Mouse (Mus musculus) mammary gland, adult 2 months (tissue): ENCODE data around the gene Nelfe. TPM values are rescaled to one million over a fixed set of nuclear protein-coding genes. Genes with fewer than 3 reads are reported as not detected.

Experiments
- polyA plus RNA-seq: library from polyadenylated mRNA; depleted of rRNA; stranded (reverse); fragments of >200 nt; gene quantifications from 2 replicates; pipeline ENCODE4 v1.2.3, GENCODE M21; 2012; ENCODE audit warnings: low replicate concordance; rRNA removed

Gene Nelfe
- 18.7 and 20.6 TPM in 2 replicates for polyA plus RNA-seq

GRCm38 (mm10) chr17:34849722-34850516 is at the start of gene Nelfe, which contains the start of gene Skiv2l:
Gene Nelfe, plus strand, starts transcription at chr17:34850391.
Gene Skiv2l, minus strand, starts transcription at chr17:34850210.

DNA sequence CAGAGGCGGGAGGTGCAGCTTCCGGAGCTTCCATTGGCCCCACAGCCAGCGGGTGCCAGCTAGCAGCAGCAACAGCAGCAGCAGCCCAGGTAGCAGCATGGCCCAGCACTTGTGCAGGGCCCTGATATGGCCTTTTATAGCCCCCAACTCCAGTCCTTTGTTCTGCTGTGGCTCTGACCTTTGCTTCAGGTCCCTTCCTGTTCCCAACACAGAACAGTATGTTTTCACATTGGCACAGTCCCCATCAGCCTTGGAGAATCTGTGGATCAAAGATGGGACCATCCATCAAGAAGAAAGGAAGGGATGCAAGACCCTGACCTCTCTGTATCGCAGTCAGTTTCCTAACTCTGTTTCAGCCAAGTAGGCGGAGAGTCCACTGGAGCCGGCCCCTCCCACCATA is 45.9 kb upstream of the Nelfe start, which contains the start of gene Cyp21a1:
Gene Cyp21a1 (minus strand): TSS at position 261 of the 400 bp plus-strand sequence.

DNA sequence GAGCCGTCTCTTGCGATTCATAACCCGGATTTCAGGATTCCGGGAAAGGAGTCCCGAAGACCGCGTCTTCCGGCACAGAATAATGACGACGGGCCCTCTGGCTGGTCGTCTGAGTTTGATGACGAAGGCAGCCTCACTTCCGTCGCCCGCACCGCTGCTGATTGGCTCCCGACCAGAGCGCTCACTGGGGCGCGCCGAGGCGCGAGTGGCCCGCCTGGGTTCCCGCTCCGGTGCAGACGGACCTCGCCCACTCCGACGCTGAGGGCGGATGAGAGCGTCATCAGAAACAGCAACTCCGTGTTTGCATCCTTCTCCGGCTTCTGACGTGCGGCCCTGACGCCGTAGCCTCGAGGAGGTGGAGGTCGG is 13.4 kb upstream of the Nelfe start, which contains the start of the genes Stk19 and Dxo:
Gene Stk19 (minus strand): TSS at position 90 of the 366 bp plus-strand sequence.
Gene Dxo (plus strand): TSS at position 164 of the 366 bp plus-strand sequence.

DNA sequence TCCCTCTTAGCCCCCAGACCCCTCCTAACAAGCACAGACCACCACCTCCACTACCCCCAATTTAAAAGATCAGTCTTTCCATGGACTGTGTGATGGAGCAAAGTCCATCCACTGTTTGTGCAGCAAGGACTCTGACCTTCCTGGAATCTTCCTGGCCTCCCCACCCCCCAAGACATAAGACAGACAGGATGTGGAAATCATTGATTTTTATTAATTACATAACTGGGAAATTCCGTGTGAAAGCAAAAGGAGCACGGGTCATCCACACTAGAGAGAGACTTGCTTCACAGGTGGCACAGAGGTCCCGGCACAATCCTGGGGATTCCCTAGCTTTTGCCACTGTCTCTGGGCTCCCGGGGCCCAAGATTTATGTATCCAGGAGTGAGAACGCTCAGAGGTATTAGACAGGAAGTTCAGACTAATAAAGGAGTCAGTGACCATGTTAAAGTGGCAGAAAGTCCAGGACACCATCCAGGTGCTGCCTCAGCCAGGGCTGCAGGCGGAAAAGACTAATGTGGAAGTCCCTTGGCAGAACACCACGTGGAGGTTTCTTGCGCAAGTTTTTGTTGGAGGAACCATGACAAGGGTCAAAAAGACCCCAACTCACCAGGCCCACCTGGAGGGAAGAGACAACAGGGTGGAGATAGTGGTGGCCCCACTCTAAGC is 12.4 kb downstream of the Nelfe start, which contains the start of gene Cfb:
Gene Cfb (minus strand): TSS at position 103 of the 666 bp plus-strand sequence.

GRCm38 (mm10) chr17:34879336-34879879 is 29.2 kb downstream of the Nelfe start, which contains the start of gene Zbtb12:
Gene Zbtb12, plus strand, starts transcription at chr17:34879483.

DNA sequence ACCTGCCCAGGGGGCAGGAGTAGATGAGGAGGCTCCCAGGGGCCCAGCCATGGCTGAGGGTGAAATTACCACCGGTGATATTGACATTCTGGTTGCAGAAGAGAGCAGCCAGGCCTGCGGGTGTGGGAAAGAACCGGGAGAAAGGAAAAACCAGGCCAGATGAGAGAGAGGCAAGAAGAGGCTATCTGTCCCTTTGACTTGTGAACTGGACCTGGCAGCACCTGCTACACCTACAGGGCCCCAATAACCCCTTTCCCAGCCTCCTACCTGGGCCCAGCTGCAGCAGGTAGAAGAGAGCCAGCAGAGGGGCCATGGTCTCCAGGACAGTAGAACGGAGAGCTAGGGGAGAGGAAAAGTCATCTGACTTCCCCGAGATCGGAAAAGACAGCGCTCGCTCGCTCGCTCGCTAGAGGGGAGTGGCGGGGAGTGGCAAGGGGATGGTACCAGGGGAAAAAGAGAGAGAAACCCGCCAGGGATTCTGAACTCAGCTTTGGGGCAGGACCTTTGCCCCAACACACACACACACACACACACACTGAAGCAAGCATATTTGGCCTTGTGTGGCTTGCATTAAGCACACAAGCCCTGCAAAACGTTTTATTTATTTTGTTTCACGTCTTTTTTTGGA is 31.6 kb downstream of the Nelfe start, which contains the start of gene Gm20547:
Gene Gm20547 (minus strand): TSS at position 360 of the 628 bp plus-strand sequence.

DNA sequence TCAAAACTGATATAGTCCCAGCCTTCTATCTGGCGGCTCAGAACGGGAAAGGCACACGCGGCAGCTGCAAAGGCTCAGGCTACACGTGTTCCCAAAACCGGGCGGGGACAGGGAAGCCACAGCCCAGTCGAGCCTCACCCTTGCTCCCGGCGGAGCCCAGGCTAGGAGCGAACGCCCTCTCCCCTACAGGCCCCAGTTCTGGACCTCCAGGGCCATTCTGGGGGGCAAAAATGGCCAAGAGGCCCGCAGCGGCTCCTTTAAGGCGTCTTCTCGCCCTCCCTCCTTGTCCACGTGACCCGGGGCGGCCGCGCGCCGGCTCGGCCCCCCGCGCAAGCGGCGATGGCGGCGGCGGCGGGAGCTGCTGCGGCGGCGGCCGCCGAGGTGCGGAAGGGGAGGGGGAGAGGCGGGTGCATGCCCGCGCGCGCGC is 48.0 kb downstream of the Nelfe start, which contains the start of the genes C2 and Ehmt2:
Gene C2 (minus strand): TSS at position 106 of the 427 bp plus-strand sequence.
Gene Ehmt2 (plus strand): TSS at position 310 of the 427 bp plus-strand sequence.

Other genes starting within 250 kb of the Nelfe start
- gene Rnf5, start 246.7 kb upstream of the Nelfe start, polyA plus RNA-seq = 70.5 and 113 TPM in 2 replicates
- gene Agpat1, start 246.1 kb upstream of the Nelfe start, polyA plus RNA-seq = 298 and 323 TPM in 2 replicates
- gene Egfl8, start 234.4 kb upstream of the Nelfe start, polyA plus RNA-seq = 5.0 and 5.6 TPM in 2 replicates
- gene Ppt2, start 221.9 kb upstream of the Nelfe start, polyA plus RNA-seq = 45.7 and 50.6 TPM in 2 replicates
- 16.4 and 33.2 TPM in 2 replicates for gene Prrt1, start 220.9 kb upstream of the Nelfe start, polyA plus RNA-seq
- 4.5 and 7.3 TPM in 2 replicates for gene Fkbpl, start 205.6 kb upstream of the Nelfe start, polyA plus RNA-seq
- 70.2 and 126 TPM in 2 replicates for gene Atf6b, start 203.2 kb upstream of the Nelfe start, polyA plus RNA-seq
- gene Tnxb, start 179.9 kb upstream of the Nelfe start, polyA plus RNA-seq = 74.4 and 107 TPM in 2 replicates
- 184 and 192 TPM in 2 replicates for gene C4b, start 106.5 kb upstream of the Nelfe start, polyA plus RNA-seq
- 0.11 and 0.60 TPM in 2 replicates for gene Cyp21a1, start 45.8 kb upstream of the Nelfe start, polyA plus RNA-seq
- gene Stk19, start 13.4 kb upstream of the Nelfe start, polyA plus RNA-seq = 48.6 and 50.3 TPM in 2 replicates
- gene Dxo, start 13.4 kb upstream of the Nelfe start, polyA plus RNA-seq = 72.8 and 80.9 TPM in 2 replicates
- 77.4 and 105 TPM in 2 replicates for gene Skiv2l, start 181 bp upstream of the Nelfe start, polyA plus RNA-seq
- 70.0 and 71.7 TPM in 2 replicates for gene Cfb, start 12.1 kb downstream of the Nelfe start, polyA plus RNA-seq
- 13.1 and 14.3 TPM in 2 replicates for gene Zbtb12, start 29.1 kb downstream of the Nelfe start, polyA plus RNA-seq
- gene Gm20547, start 31.7 kb downstream of the Nelfe start, polyA plus RNA-seq = 0.06 and 0.07 TPM in 2 replicates
- 46.9 and 64.7 TPM in 2 replicates for gene C2, start 47.9 kb downstream of the Nelfe start, polyA plus RNA-seq
- gene Ehmt2, start 48.1 kb downstream of the Nelfe start, polyA plus RNA-seq = 189 and 339 TPM in 2 replicates
- 7.4 and 9.2 TPM in 2 replicates for gene Slc44a4, start 64.1 kb downstream of the Nelfe start, polyA plus RNA-seq
- gene Neu1, start 80.9 kb downstream of the Nelfe start, polyA plus RNA-seq = 48.4 and 54.9 TPM in 2 replicates
- gene Hspa1b, start 108.8 kb downstream of the Nelfe start, polyA plus RNA-seq = 43.1 and 146 TPM in 2 replicates
- gene Gm20481, start 119.5 kb downstream of the Nelfe start, polyA plus RNA-seq = 0.30 TPM in 1 of 2 replicates, not detected in the other
- gene Hspa1a, start 121.8 kb downstream of the Nelfe start, polyA plus RNA-seq = 17.7 and 42.4 TPM in 2 replicates
- gene Hspa1l, start 122.3 kb downstream of the Nelfe start, polyA plus RNA-seq = 0.30 and 3.0 TPM in 2 replicates
- 75.4 and 108 TPM in 2 replicates for gene Lsm2, start 131.5 kb downstream of the Nelfe start, polyA plus RNA-seq
- 197 and 475 TPM in 2 replicates for gene Vars, start 150.6 kb downstream of the Nelfe start, polyA plus RNA-seq
- gene Vwa7, start 166.2 kb downstream of the Nelfe start, polyA plus RNA-seq = 1.4 and 3.9 TPM in 2 replicates
- gene Sapcd1, start 177.6 kb downstream of the Nelfe start, polyA plus RNA-seq = 1.7 and 2.0 TPM in 2 replicates
- 4.2 and 4.8 TPM in 2 replicates for gene Msh5, start 196.4 kb downstream of the Nelfe start, polyA plus RNA-seq
- 110 and 121 TPM in 2 replicates for gene Clic1, start 199.6 kb downstream of the Nelfe start, polyA plus RNA-seq
- gene Ddah2, start 208.6 kb downstream of the Nelfe start, polyA plus RNA-seq = 58.1 and 90.9 TPM in 2 replicates
- gene Ly6g6c, start 215.0 kb downstream of the Nelfe start, polyA plus RNA-seq = 1.5 and 25.2 TPM in 2 replicates
- gene Mpig6b, start 215.8 kb downstream of the Nelfe start, polyA plus RNA-seq = 0.67 and 0.80 TPM in 2 replicates
- 5.7 and 9.0 TPM in 2 replicates for gene Ly6g6e, start 226.5 kb downstream of the Nelfe start, polyA plus RNA-seq
- gene Ly6g6d, start 227.7 kb downstream of the Nelfe start, polyA plus RNA-seq = 1.1 and 2.2 TPM in 2 replicates
- gene Ly6g6f, start 235.2 kb downstream of the Nelfe start, polyA plus RNA-seq = 0.19 TPM in 1 of 2 replicates, not detected in the other
- gene Abhd16a, start 238.9 kb downstream of the Nelfe start, polyA plus RNA-seq = 200 and 293 TPM in 2 replicates